Mouse (Mus musculus) fat pad, adult 2 months (tissue): ENCODE results near the gene Atxn7l3.

Source experiments
- DNase-seq: peaks from one replicate; pipeline ENCODE4 v3.0.0-alpha.2; 2011; ENCODE audit warnings: low read depth, low spot score; ENCODE audit errors: extremely low read depth

Gene Atxn7l3

GRCm38 (mm10) chr11:102318576-102319409 lies 22.4 kb upstream of the Atxn7l3 start:
- no peak for DNase-seq

- DNase-seq, result no peak
Observed at GRCm38 (mm10) chr11:102317901-102318575, 21.6 kb upstream of the Atxn7l3 start.

GRCm38 (mm10) chr11:102317298-102317900 lies 21.0 kb upstream of the Atxn7l3 start:
- no peak for DNase-seq

- no peak for DNase-seq
Observed at GRCm38 (mm10) chr11:102316572-102317297, 20.3 kb upstream of the Atxn7l3 start.

GRCm38 (mm10) chr11:102315690-102316571 lies 19.5 kb upstream of the Atxn7l3 start:
- DNase-seq, result no peak

- no peak for DNase-seq
Observed at GRCm38 (mm10) chr11:102314321-102314720, 17.9 kb upstream of the Atxn7l3 start.

- DNase-seq, result no peak
Observed at GRCm38 (mm10) chr11:102312586-102312985, 16.2 kb upstream of the Atxn7l3 start.

- no peak for DNase-seq
Observed at GRCm38 (mm10) chr11:102311966-102312365, 15.5 kb upstream of the Atxn7l3 start.

- DNase-seq, result no peak
Observed at GRCm38 (mm10) chr11:102310768-102311695, 14.6 kb upstream of the Atxn7l3 start.

- no peak for DNase-seq
Observed at GRCm38 (mm10) chr11:102309821-102310617, 13.6 kb upstream of the Atxn7l3 start.

- no peak for DNase-seq
Observed at GRCm38 (mm10) chr11:102308979-102309378, 12.5 kb upstream of the Atxn7l3 start.

- DNase-seq, result no peak
Observed at GRCm38 (mm10) chr11:102308104-102308503, 11.7 kb upstream of the Atxn7l3 start.

- DNase-seq, result no peak
Observed at GRCm38 (mm10) chr11:102305359-102305758, 8.9 kb upstream of the Atxn7l3 start.

GRCm38 (mm10) chr11:102304141-102304540 lies 7.7 kb upstream of the Atxn7l3 start:
- no peak for DNase-seq

- no peak for DNase-seq
Observed at GRCm38 (mm10) chr11:102299839-102300238, 3.4 kb upstream of the Atxn7l3 start.

GRCm38 (mm10) chr11:102297577-102298556 lies 1.4 kb upstream of the Atxn7l3 start:
- DNase-seq, result no peak
